Mouse (Mus musculus) lung, postnatal 0 days (tissue): Measurements from ENCODE around the gene Ick. TPM values are rescaled to one million over a fixed set of nuclear protein-coding genes. Genes with fewer than 3 reads are reported as not detected.

ENCODE experiments used
- ATAC-seq: fragments of 200-750 bp; cut with Nextera tagmentation; 2 replicates; pipeline ENCODE4 v1.8.0; 2017; ENCODE audit warnings: moderate library complexity
- DNase-seq: peaks from one replicate; pipeline ENCODE4 v3.0.0-alpha.2; 2016; ENCODE audit warnings: low spot score
- H3K27ac ChIP-seq: fragments of 300-500 bp; sonication (generic); 2 replicates; pipeline ENCODE4 v1.5.1; 2014; ENCODE audit warnings: antibody characterized with exemption, mild to moderate bottlenecking, low read length, mixed read lengths
- H3K27me3 ChIP-seq: fragments of 300-500 bp; sonication (generic); replicated peaks from 2 replicates; pipeline ENCODE4 v1.6.1; 2014; ENCODE audit warnings: low read length, mixed read lengths; ENCODE audit not compliant: insufficient read depth
- H3K36me3 ChIP-seq: fragments of 300-500 bp; sonication (generic); 2 replicates; pipeline ENCODE4 v1.6.1; 2014; ENCODE audit warnings: low read length, mixed read lengths; ENCODE audit not compliant: insufficient read depth
- H3K4me1 ChIP-seq: fragments of 300-500 bp; sonication (generic); 2 replicates; pipeline ENCODE4 v1.6.1; 2014; ENCODE audit warnings: antibody characterized with exemption, low read depth, low read length, mixed read lengths; ENCODE audit not compliant: insufficient read depth
- H3K4me2 ChIP-seq: fragments of 300-500 bp; sonication (generic); replicated peaks from 2 replicates; pipeline ENCODE4 v1.6.1; 2014; ENCODE audit warnings: low read depth, mild to moderate bottlenecking, low read length, moderate library complexity, mixed read lengths
- H3K4me3 ChIP-seq: fragments of 300-500 bp; sonication (generic); 2 replicates; pipeline ENCODE4 v1.5.1; 2014; ENCODE audit warnings: low read depth, low read length
- H3K9ac ChIP-seq: fragments of 300-500 bp; sonication (generic); replicated peaks from 2 replicates; pipeline ENCODE4 v1.6.1; 2014; ENCODE audit warnings: low read depth, mild to moderate bottlenecking
- H3K9me3 ChIP-seq: fragments of 300-500 bp; sonication (generic); 2 replicates; pipeline ENCODE4 v1.6.1; 2016; ENCODE audit warnings: low read length, mixed read lengths
- CTCF ChIP-seq: IDR thresholded peaks from 2 replicates; pipeline ENCODE4 v1.5.1; 2016; ENCODE audit warnings: antibody characterized with exemption, mild to moderate bottlenecking
- EP300 ChIP-seq: IDR thresholded peaks from 2 replicates; pipeline ENCODE4 v1.6.1; 2016; ENCODE audit warnings: antibody characterized with exemption, mild to moderate bottlenecking, control low read depth
- WGBS: fragments of 180-500 bp; shearing (Covaris S2); extraction: QIAGEN DNeasy Blood & Tissue Kit; methylation state at CpG from one replicate; pipeline ENCODE4 v1.1.7; 2014; 5-methylcytosine and 5-hydroxymethylcytosine counted together
- polyA plus RNA-seq: library from polyadenylated mRNA; unstranded; fragments of >200 nt; fragmentation: Nextera tagmentation; extraction: Ambion mirVana; gene quantifications from 2 replicates; pipeline ENCODE4 v1.2.1, GENCODE M21; 2015

The Ick gene
- polyA plus RNA-seq, 1 experiment from 2014 or later, result 23.0 TPM

DNA sequence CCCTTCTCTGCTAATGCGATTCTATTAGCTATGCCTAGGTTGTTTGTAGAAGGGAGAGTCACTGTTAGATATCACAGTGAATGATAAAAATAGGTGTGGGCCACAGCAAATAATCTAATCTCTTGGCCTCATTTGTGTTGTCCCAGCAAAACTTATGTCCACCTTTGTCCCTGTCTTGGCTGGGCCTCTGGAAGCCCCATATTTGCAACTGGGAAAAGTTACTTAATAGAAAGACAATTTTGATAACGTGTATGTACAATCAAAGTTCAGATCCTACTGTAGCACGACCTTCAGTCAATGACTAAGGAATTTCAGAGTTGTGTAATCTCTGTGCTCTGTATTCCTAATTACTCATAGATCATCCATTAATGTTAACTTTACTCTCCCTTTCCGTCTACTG lies 108.1 kb downstream of the Ick start:
- no peaks in the 10 kb centered on the region for H3K4me1 ChIP-seq
- H3K9me3 ChIP-seq, result no peaks in the 10 kb centered on the region
- 54% methylated on average over 4 of the region's 4 CpGs for WGBS
- no peak for TF ChIP-seq CTCF
- TF ChIP-seq EP300, result no peak
- no peak for ATAC-seq
- H3K27me3 ChIP-seq, result no peaks in the 10 kb centered on the region
- DNase-seq, result no peak
- H3K36me3 ChIP-seq, result no peaks in the 10 kb centered on the region
- H3K4me2 ChIP-seq, result no peak overlapping the region
- H3K9ac ChIP-seq, result no peak overlapping the region
- no peak overlapping the region for H3K4me3 ChIP-seq
- H3K27ac ChIP-seq, result no peak overlapping the region

Other genes starting within 250 kb of the Ick start
- 179 and 213 TPM in 2 replicates for gene Elovl5, start 191.8 kb upstream of the Ick start, polyA plus RNA-seq
- gene Gcm1, start 57.3 kb upstream of the Ick start, polyA plus RNA-seq, result 0.14 TPM in 2 replicates
- gene Fbxo9, start 127 bp upstream of the Ick start, polyA plus RNA-seq, result 55.1 and 59.9 TPM in 2 replicates
- 107 and 112 TPM in 2 replicates for gene Gsta4, start 73.6 kb downstream of the Ick start, polyA plus RNA-seq
- 0.97 and 1.2 TPM in 2 replicates for gene Gsta1, start 121.5 kb downstream of the Ick start, polyA plus RNA-seq
- gene Gm3776, start 147.9 kb downstream of the Ick start, polyA plus RNA-seq, result 0.51 and 0.62 TPM in 2 replicates
- gene Gm10639, start 180.7 kb downstream of the Ick start, polyA plus RNA-seq, result 0.29 and 0.68 TPM in 2 replicates
- gene Omt2a, start 205.6 kb downstream of the Ick start, polyA plus RNA-seq, result not detected in 2 replicates
- not detected in 2 replicates for gene Omt2b, start 218.4 kb downstream of the Ick start, polyA plus RNA-seq
- 4.8 and 4.9 TPM in 2 replicates for gene Gsta2, start 246.6 kb downstream of the Ick start, polyA plus RNA-seq